Mouse (Mus musculus) myocyte (in vitro differentiated cells): ENCODE measurements at regions not wholly inside any gene's neighbourhood (a gene's known extent, or its start where the extent isn't known, plus 50 kb on each side); places are given as distances from the start of the nearest gene placed in this dataset.

Experiments used
- H3K27me3 ChIP-seq: one replicate; pipeline ENCODE4 v1.6.1; 2011; ENCODE audit not compliant: control insufficient read depth, insufficient read depth, insufficient read length
- H3K36me3 ChIP-seq: one replicate; pipeline ENCODE4 v1.6.1; 2011; ENCODE audit not compliant: control insufficient read depth, insufficient read depth
- H3K4me2 ChIP-seq: one replicate; pipeline ENCODE4 v1.6.1; 2011; ENCODE audit warnings: low read depth, control low read depth
- H3K4me3 ChIP-seq: one replicate; pipeline ENCODE4 v1.5.1; 2011; ENCODE audit warnings: mild to moderate bottlenecking, control low read depth, moderate library complexity
- H3K79me2 ChIP-seq: one replicate; pipeline ENCODE4 v1.6.1; 2011; ENCODE audit not compliant: control insufficient read depth, insufficient read depth
- H3ac ChIP-seq: one replicate; pipeline ENCODE4 v1.6.1; 2011; ENCODE audit not compliant: control insufficient read depth, insufficient read length
- CEBPB ChIP-seq: IDR thresholded peaks from 2 replicates; pipeline ENCODE4 v1.6.1; 2011; ENCODE audit warnings: mild to moderate bottlenecking, moderate library complexity; ENCODE audit not compliant: poor library complexity, insufficient read depth, severe bottlenecking
- E2F4 ChIP-seq: IDR thresholded peaks from one replicate; pipeline ENCODE4 v1.6.1; 2011; ENCODE audit warnings: mild to moderate bottlenecking, control low read depth, moderate library complexity; ENCODE audit not compliant: insufficient read depth
- MAX ChIP-seq: IDR thresholded peaks from one replicate; pipeline ENCODE4 v1.6.1; 2011; ENCODE audit warnings: low read depth, mild to moderate bottlenecking, control low read depth
- MYOD1 ChIP-seq, 3 experiments: IDR thresholded peaks; one replicate each; pipeline ENCODE4 v1.6.1; 2011; ENCODE audit warnings: control low read depth in 2 of 3, low read depth in 2 of 3, mild to moderate bottlenecking in 2 of 3, moderate library complexity in 1 of 3; ENCODE audit not compliant: insufficient read length in 2 of 3, control insufficient read depth in 1 of 3
- MYOG ChIP-seq, 3 experiments: IDR thresholded peaks; one replicate each; pipeline ENCODE4 v1.6.1; 2011; ENCODE audit warnings: control low read depth in 2 of 3, low read depth in 2 of 3, mild to moderate bottlenecking in 2 of 3; ENCODE audit not compliant: insufficient read length in 2 of 3, control insufficient read depth in 1 of 3, insufficient read depth in 1 of 3
- POLR2A ChIP-seq: IDR thresholded peaks from one replicate; pipeline ENCODE4 v1.6.1; 2011; ENCODE audit warnings: low read depth, mild to moderate bottlenecking, control low read depth, moderate library complexity; ENCODE audit not compliant: insufficient read length
- POLR2AphosphoS2 ChIP-seq: IDR thresholded peaks from one replicate; pipeline ENCODE4 v1.6.1; 2011; ENCODE audit warnings: low read depth, control low read depth; ENCODE audit not compliant: insufficient read length
- REST ChIP-seq: IDR thresholded peaks from one replicate; pipeline ENCODE4 v1.6.1; 2011; ENCODE audit warnings: mild to moderate bottlenecking, control low read depth, moderate library complexity; ENCODE audit not compliant: insufficient read depth, insufficient read length
- SRF ChIP-seq: IDR thresholded peaks from one replicate; pipeline ENCODE4 v1.6.1; 2011; ENCODE audit warnings: low read depth; ENCODE audit not compliant: control insufficient read depth, insufficient read length
- TCF12 ChIP-seq: IDR thresholded peaks from one replicate; pipeline ENCODE4 v1.6.1; 2011; ENCODE audit warnings: mild to moderate bottlenecking, control low read depth; ENCODE audit not compliant: poor library complexity, insufficient read depth, severe bottlenecking
- TCF3 ChIP-seq: IDR thresholded peaks from one replicate; pipeline ENCODE4 v1.6.1; 2011; ENCODE audit warnings: low read depth, control low read depth; ENCODE audit not compliant: insufficient read length
- USF1 ChIP-seq: IDR thresholded peaks from one replicate; pipeline ENCODE4 v1.6.1; 2011; ENCODE audit warnings: low read depth, mild to moderate bottlenecking, control low read depth, moderate library complexity

- Histone ChIP-seq H3K27me3 (no peaks in the 10 kb centered on the region), H3K4me2 (no peak overlapping the region), H3K36me3 (no peaks in the 10 kb centered on the region), H3K79me2 (no peaks in the 10 kb centered on the region), H3ac (no peak overlapping the region), H3K4me3 (no peak overlapping the region)
- TF ChIP-seq USF1 (no peak), POLR2A (no peak), TCF3 (no peak), POLR2AphosphoS2 (no peak), E2F4 (no peak), TCF12 (no peak), MYOD1 (IDR thresholded peaks at IDR 0.05; ENCODE audit: control insufficient read depth in 1 of 3, insufficient read length in 2 of 3, low read depth in 2 of 3) (no peak), MYOG (IDR thresholded peaks at IDR 0.05; ENCODE audit: control insufficient read depth in 1 of 3, insufficient read depth in 1 of 3, insufficient read length in 2 of 3, low read depth in 2 of 3) (no peak), SRF (no peak), CEBPB (no peak), MAX (no peak), REST (no peak)
These were observed 175.8 kb downstream of the 4933402N22Rik start for GRCm38 (mm10) chr5:12093680-12094079.

GRCm38 (mm10) chr5:12116587-12117354 is 198.9 kb downstream of the 4933402N22Rik start:
- Histone ChIP-seq H3K4me3 (no peak overlapping the region), H3K79me2 (no peaks in the 10 kb centered on the region), H3K27me3 (no peaks in the 10 kb centered on the region), H3ac (no peak overlapping the region), H3K4me2 (no peak overlapping the region), H3K36me3 (no peaks in the 10 kb centered on the region)
- no peak for TF ChIP-seq USF1
- no peak for TF ChIP-seq SRF
- no peak for TF ChIP-seq POLR2A
- TF ChIP-seq POLR2AphosphoS2, result no peak
- TF ChIP-seq CEBPB, result no peak
- no peak for TF ChIP-seq MYOD1 (IDR thresholded peaks at IDR 0.05; ENCODE audit: control insufficient read depth in 1 of 3, insufficient read length in 2 of 3, low read depth in 2 of 3)
- TF ChIP-seq E2F4, result no peak
- no peak for TF ChIP-seq TCF12
- TF ChIP-seq MAX, result no peak
- TF ChIP-seq TCF3, result no peak
- no peak for TF ChIP-seq REST
- TF ChIP-seq MYOG (IDR thresholded peaks at IDR 0.05; ENCODE audit: control insufficient read depth in 1 of 3, insufficient read depth in 1 of 3, insufficient read length in 2 of 3, low read depth in 2 of 3), result no peak

- TF ChIP-seq MYOG (IDR thresholded peaks at IDR 0.05; ENCODE audit: control insufficient read depth in 1 of 3, insufficient read depth in 1 of 3, insufficient read length in 2 of 3, low read depth in 2 of 3) (no peak), TCF3 (no peak), E2F4 (no peak), MAX (no peak), USF1 (no peak), SRF (no peak), CEBPB (no peak), TCF12 (no peak), POLR2A (no peak), REST (no peak), POLR2AphosphoS2 (no peak), MYOD1 (IDR thresholded peaks at IDR 0.05; ENCODE audit: control insufficient read depth in 1 of 3, insufficient read length in 2 of 3, low read depth in 2 of 3) (no peak)
- no peaks in the 10 kb centered on the region for H3K27me3 ChIP-seq
- no peaks in the 10 kb centered on the region for H3K36me3 ChIP-seq
These were observed 207.1 kb downstream of the 4933402N22Rik start for GRCm38 (mm10) chr5:12124935-12125334.

DNA sequence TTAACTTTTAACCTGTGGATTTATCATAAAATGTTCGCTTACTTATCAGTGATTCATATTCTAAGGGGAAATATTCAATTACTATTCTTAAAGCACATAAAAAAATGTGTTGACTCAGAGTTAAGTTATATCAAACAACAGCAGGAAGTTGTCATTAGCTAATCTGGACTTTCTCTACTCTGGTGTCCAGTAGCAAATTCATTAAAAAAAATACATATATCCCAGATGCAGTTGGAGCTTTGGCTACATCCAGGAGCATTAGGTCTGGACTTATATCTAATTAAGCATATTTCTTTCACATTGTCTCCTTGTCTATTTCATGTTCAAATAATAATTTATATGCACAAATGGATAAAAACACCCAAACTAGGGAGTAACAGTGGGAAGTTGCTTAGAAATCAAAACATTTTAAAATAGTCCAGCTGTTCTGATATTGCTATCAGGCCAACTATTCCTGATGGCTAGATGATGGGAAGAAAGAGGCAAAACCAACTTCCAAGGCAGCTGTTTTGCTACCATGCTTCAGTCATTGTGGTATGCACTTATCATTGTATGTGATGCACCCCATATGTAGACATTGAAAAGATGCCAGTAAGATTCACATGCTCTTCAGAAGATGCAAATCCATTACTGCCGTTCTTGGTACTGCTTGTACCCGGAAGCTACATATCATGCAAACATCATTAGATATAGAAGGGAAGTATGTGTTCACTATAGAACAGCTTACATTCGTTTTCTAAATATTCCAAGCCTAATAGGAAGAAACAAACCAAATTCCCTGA is 209.8 kb downstream of the 4933402N22Rik start:
- no peaks in the 10 kb centered on the region for H3K79me2 ChIP-seq
- no peak overlapping the region for H3K4me2 ChIP-seq
- H3K4me3 ChIP-seq, result no peak overlapping the region
- H3K27me3 ChIP-seq, result no peaks in the 10 kb centered on the region
- H3ac ChIP-seq, result no peak overlapping the region
- no peaks in the 10 kb centered on the region for H3K36me3 ChIP-seq
- no peak for TF ChIP-seq POLR2AphosphoS2
- TF ChIP-seq TCF12, result no peak
- TF ChIP-seq MYOG (IDR thresholded peaks at IDR 0.05; ENCODE audit: control insufficient read depth in 1 of 3, insufficient read depth in 1 of 3, insufficient read length in 2 of 3, low read depth in 2 of 3), result no peak
- TF ChIP-seq REST, result no peak
- no peak for TF ChIP-seq USF1
- TF ChIP-seq TCF3, result no peak
- no peak for TF ChIP-seq MAX
- no peak for TF ChIP-seq E2F4
- no peak for TF ChIP-seq MYOD1 (IDR thresholded peaks at IDR 0.05; ENCODE audit: control insufficient read depth in 1 of 3, insufficient read length in 2 of 3, low read depth in 2 of 3)
- TF ChIP-seq POLR2A, result no peak
- TF ChIP-seq CEBPB, result no peak
- no peak for TF ChIP-seq SRF

More at GRCm38 (mm10) chr5:12124935-12125334, 207.1 kb downstream of the 4933402N22Rik start:
- Histone ChIP-seq H3K79me2 (no peaks in the 10 kb centered on the region), H3K4me3 (no peak overlapping the region), H3K4me2 (no peak overlapping the region), H3ac (no peak overlapping the region)
